Mouse (Mus musculus): ENCODE measurements around the gene Tceal8.
"Not testable (repeated sequence)": the region's sequence is repeated elsewhere in the genome, so short reads cannot be mapped to it uniquely, and the experiment has no call there.

DNA sequence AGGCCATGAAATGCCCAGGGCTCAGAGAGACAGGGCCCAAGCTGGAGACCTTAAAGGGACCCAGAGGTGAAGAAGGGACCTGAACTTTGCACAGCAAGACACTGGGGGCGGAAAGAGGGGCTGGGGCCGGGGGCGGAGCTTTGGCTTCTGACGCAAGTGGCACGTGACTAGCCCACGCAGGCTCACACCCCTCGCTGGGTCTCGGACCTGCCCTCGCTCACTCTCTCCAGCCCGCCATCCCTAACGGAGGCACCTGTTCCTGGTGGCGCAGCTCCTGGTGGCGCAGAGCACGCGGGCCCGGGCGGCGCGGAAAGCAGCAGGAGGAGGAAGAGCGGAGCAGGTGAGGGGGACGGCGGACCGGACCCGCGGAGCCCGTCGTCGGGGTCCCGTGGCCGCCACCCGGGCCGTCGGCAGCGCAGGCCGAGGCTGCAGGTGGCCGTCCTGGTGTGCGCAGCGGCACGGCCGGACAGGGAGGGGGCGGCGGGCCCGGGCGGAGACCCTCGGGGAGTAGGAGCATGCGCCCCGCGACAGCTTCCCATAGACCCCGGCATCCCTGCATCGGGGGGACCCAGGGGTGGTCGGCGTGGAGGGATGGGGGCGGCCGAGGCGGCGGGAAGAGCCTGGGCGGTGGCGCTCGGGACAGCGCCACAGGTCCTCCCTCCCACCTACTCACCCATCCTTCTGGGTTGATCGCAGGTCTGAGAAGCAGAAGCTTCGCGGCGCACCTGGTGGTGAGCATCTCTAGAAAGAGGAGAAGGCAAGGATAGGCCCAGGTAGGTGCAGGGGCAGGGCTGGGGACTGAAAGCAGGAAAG is 33.1 kb downstream of the Tceal8 start, which contains the start of gene Bex4:
- TF ChIP-seq POLR2A (IDR thresholded peaks at IDR 0.05; ENCODE audit: control insufficient read depth, extremely low read depth, insufficient read depth, low read length, poor library complexity); CTCF (IDR thresholded peaks at IDR 0.05; ENCODE audit: borderline replicate concordance, control insufficient read depth, extremely low read depth, insufficient read depth, low read length, poor library complexity): not testable (repeated sequence)

All from thymus, adult 2 months (tissue).